Mouse (Mus musculus) pancreas, adult 10 weeks (tissue): Measurements from ENCODE around the gene Mindy4. TPM values are rescaled to one million over a fixed set of nuclear protein-coding genes. Genes with fewer than 3 reads are reported as not detected.

Source experiments
- polyA plus RNA-seq: library from polyadenylated mRNA; stranded (reverse); fragments of 350-450 nt; fragmentation: Illumina TruSeq; extraction: RNeasy Lipid Tissue Mini Kit (QIAGEN cat#74804); gene quantifications from one replicate; pipeline ENCODE4 v1.2.3, GENCODE M21; 2015; ENCODE audit warnings: low read depth, low replicate concordance; ENCODE audit not compliant: insufficient read depth

The Mindy4 gene
- polyA plus RNA-seq, result 1.6 TPM

GRCm38 (mm10) chr6:55202913-55203910 is at the start of gene Mindy4:
TSS of gene Mindy4 (plus strand) at chr6:55203383.

DNA sequence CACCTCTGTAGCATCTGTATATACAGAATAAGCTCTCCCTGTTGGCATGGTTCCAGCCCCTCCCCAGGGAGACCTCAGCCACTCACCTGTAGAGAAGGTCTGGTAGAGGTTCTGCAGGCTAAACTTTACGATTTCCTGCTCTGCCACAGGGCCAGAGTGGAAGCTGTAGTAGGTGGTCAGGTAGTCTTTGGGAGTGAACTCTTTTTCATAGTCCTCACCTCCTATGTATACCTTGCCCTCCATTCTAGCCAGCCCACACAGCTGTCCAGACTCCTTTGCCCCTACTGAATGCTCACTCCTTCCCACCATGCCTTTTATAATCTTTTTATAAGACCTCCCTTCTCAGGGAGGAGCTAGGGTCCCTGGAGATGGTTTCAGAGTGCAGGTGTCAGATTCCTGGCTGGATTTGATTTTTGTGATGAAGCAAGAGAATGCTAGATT is 28.4 kb upstream of the Mindy4 start, which contains the start of gene Inmt:
Gene Inmt (minus strand): TSS at position 303 of the 441 bp plus-strand sequence.

DNA sequence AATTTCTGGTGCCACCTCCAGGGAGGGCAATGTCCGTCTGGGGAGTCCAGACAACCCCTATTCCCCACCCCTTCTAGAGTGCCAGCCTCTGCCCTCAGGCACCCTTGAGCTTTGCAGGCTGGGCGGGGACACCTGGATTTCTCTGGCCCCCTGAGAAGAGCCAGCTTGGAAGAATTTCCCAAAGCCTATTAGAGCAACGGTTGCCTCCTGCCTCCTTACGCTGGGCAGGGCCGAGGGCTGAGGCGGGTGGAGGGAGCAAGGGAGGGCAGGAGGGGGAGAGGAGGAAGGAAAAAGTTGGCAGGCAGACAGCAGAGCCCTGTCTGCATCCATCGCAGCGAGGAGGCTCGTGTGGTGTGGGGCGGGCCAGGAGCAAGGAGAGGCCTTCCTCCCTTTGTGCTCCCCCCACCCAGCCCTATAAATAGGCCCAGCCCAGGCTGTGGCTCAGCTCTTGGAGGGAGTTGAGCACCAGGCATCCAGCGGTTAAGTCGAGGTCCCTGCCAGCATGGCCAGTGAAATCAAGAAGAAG is 132.9 kb downstream of the Mindy4 start, which contains the start of gene Aqp1:
Gene Aqp1 (plus strand): TSS at position 444 of the 526 bp plus-strand sequence.

Other genes with a start within 250 kb of the Mindy4 start
- gene Nod1, start 230.8 kb upstream of the Mindy4 start, polyA plus RNA-seq, result 8.8 TPM
- 7.3 TPM for gene Ggct, start 210.4 kb upstream of the Mindy4 start, polyA plus RNA-seq
- 20.9 TPM for gene Gars, start 165.4 kb upstream of the Mindy4 start, polyA plus RNA-seq
- 0.78 TPM for gene Crhr2, start 70.4 kb upstream of the Mindy4 start, polyA plus RNA-seq
- 25.2 TPM for gene Inmt, start 28.3 kb upstream of the Mindy4 start, polyA plus RNA-seq
- 90.3 TPM for gene Aqp1, start 133.0 kb downstream of the Mindy4 start, polyA plus RNA-seq
- gene Ghrhr, start 172.9 kb downstream of the Mindy4 start, polyA plus RNA-seq, result not detected
- 4.5 TPM for gene Adcyap1r1, start 248.6 kb downstream of the Mindy4 start, polyA plus RNA-seq